Mouse (Mus musculus): Measurements from ENCODE around the gene Fam187b. TPM values are rescaled to one million over a fixed set of nuclear protein-coding genes. Genes with fewer than 3 reads are reported as not detected.
"Not testable (repeated sequence)": the region's sequence is repeated elsewhere in the genome, so short reads cannot be mapped to it uniquely, and the experiment has no call there.

The Fam187b gene
- total RNA-seq (2021): under 1 TPM; 0.68 to 0.98 TPM
- long read RNA-seq, experiment 1: 0 reads
- long read RNA-seq, experiment 2, partial matches to known transcripts: 0 of 2 reads
- long read RNA-seq, experiment 2, other reads (novel, unspliced or antisense): 1 of 2 reads

GRCm38 (mm10) chr7:30973501-30974289 lies at the start of gene Fam187b:
Gene Fam187b, plus strand, starts transcription at chr7:30973790.
- DNase-seq (ENCODE audit: low spot score in 2 of 2): peak; percentile 81 to 83

GRCm38 (mm10) chr7:30924071-30924470 lies 49.5 kb upstream of the Fam187b start:
- no peak for DNase-seq (ENCODE audit: low spot score in 2 of 2)

GRCm38 (mm10) chr7:30924581-30924980 lies 49.0 kb upstream of the Fam187b start, which contains the start of gene Hamp2:
Gene Hamp2, minus strand, starts transcription at chr7:30924681.
- DNase-seq (ENCODE audit: low spot score in 2 of 2): not testable (repeated sequence)

- not testable (repeated sequence) for DNase-seq (ENCODE audit: low spot score in 2 of 2)
These were observed 38.0 kb upstream of the Fam187b start for GRCm38 (mm10) chr7:30935422-30936099.

- not testable (repeated sequence) for DNase-seq (ENCODE audit: low spot score in 2 of 2)
These were observed 33.5 kb upstream of the Fam187b start for GRCm38 (mm10) chr7:30940070-30940469.

- not testable (repeated sequence) for DNase-seq (ENCODE audit: low spot score in 2 of 2)
These were observed 31.2 kb upstream of the Fam187b start for GRCm38 (mm10) chr7:30942365-30942764.

GRCm38 (mm10) chr7:30943909-30944635 lies 29.5 kb upstream of the Fam187b start, which contains the start of gene Hamp:
Gene Hamp, minus strand, starts transcription at chr7:30944032.
- DNase-seq (ENCODE audit: low spot score in 2 of 2): no peak

GRCm38 (mm10) chr7:30944706-30945105 lies 28.9 kb upstream of the Fam187b start:
- DNase-seq (ENCODE audit: low spot score in 2 of 2): not testable (repeated sequence)

GRCm38 (mm10) chr7:30945466-30945865 lies 28.1 kb upstream of the Fam187b start:
- DNase-seq (ENCODE audit: low spot score in 2 of 2): not testable (repeated sequence)

- no peak for DNase-seq (ENCODE audit: low spot score in 2 of 2)
These were observed 27.7 kb upstream of the Fam187b start for GRCm38 (mm10) chr7:30945876-30946275.

- not testable (repeated sequence) for DNase-seq (ENCODE audit: low spot score in 2 of 2)
These were observed 23.7 kb upstream of the Fam187b start for GRCm38 (mm10) chr7:30949902-30950301.

- no peak for DNase-seq (ENCODE audit: low spot score in 2 of 2)
These were observed 20.9 kb upstream of the Fam187b start for GRCm38 (mm10) chr7:30952441-30953265.

GRCm38 (mm10) chr7:30953459-30953858 lies 20.1 kb upstream of the Fam187b start:
- no peak for DNase-seq (ENCODE audit: low spot score in 2 of 2)

GRCm38 (mm10) chr7:30954036-30954435 lies 19.6 kb upstream of the Fam187b start:
- no peak for DNase-seq (ENCODE audit: low spot score in 2 of 2)

GRCm38 (mm10) chr7:30954971-30955520 lies 18.5 kb upstream of the Fam187b start:
- DNase-seq (ENCODE audit: low spot score in 2 of 2): no peak

GRCm38 (mm10) chr7:30955584-30956356 lies 17.8 kb upstream of the Fam187b start:
- DNase-seq (ENCODE audit: low spot score in 2 of 2): peak; percentile 82 to 86

- DNase-seq (ENCODE audit: low spot score in 2 of 2): no peak
These were observed 17.2 kb upstream of the Fam187b start for GRCm38 (mm10) chr7:30956357-30956751.

GRCm38 (mm10) chr7:30956756-30957366 lies 16.7 kb upstream of the Fam187b start, which contains the start of gene Usf2:
Gene Usf2, minus strand, starts transcription at chr7:30956803.
- DNase-seq (ENCODE audit: low spot score in 2 of 2): peak; percentile 60 to 63

GRCm38 (mm10) chr7:30957367-30957783 lies 16.2 kb upstream of the Fam187b start:
- DNase-seq (ENCODE audit: low spot score in 2 of 2): peak; percentile 88 to 89
